Mouse (Mus musculus) heart, embryonic 14.5 days (tissue): ENCODE data around the gene Trmt2a. TPM values are rescaled to one million over a fixed set of nuclear protein-coding genes. Genes with fewer than 3 reads are reported as not detected.

ENCODE experiments used
- ATAC-seq: fragments of 200-750 bp; cut with Nextera tagmentation; 2 replicates; pipeline ENCODE4 v1.8.0; 2017; ENCODE audit warnings: low read depth, moderate TSS enrichment; ENCODE audit not compliant: insufficient number of reproducible peaks, insufficient read depth, low FRiP score
- H3K27ac ChIP-seq, 2 experiments: fragments of 200-500 bp in 1 of 2; fragments of 300-500 bp in 1 of 2; sonication (generic) in 1 of 2; replicated peaks in 1 of 2; 2 replicates each; pipeline ENCODE4 v1.5.1; 2012 to 2014; ENCODE audit warnings: low read depth in 2 of 2, low read length in 2 of 2, control low read depth in 1 of 2, mild to moderate bottlenecking in 1 of 2, mixed read lengths in 1 of 2; ENCODE audit not compliant: control insufficient read depth in 1 of 2, insufficient read depth in 1 of 2
- H3K27me3 ChIP-seq: fragments of 300-500 bp; sonication (generic); 2 replicates; pipeline ENCODE4 v1.6.1; 2014; ENCODE audit warnings: mild to moderate bottlenecking, low read length, control low read depth; ENCODE audit not compliant: control insufficient read depth, insufficient read depth
- H3K36me3 ChIP-seq: fragments of 300-500 bp; sonication (generic); 2 replicates; pipeline ENCODE4 v1.6.1; 2014; ENCODE audit warnings: mild to moderate bottlenecking, control low read depth, low read length, mixed read lengths; ENCODE audit not compliant: control insufficient read depth, insufficient read depth
- H3K4me1 ChIP-seq, 2 experiments: fragments of 200-500 bp in 1 of 2; fragments of 300-500 bp in 1 of 2; sonication (generic) in 1 of 2; 2 replicates each; pipeline ENCODE4 v1.6.1; 2012 to 2014; ENCODE audit warnings: low read length in 2 of 2, control low read depth in 1 of 2, mixed read lengths in 1 of 2; ENCODE audit not compliant: control insufficient read depth in 2 of 2, insufficient read depth in 2 of 2
- H3K4me2 ChIP-seq: fragments of 300-500 bp; sonication (generic); 2 replicates; pipeline ENCODE4 v1.6.1; 2014; ENCODE audit warnings: mild to moderate bottlenecking, low read length
- H3K4me3 ChIP-seq, 2 experiments: fragments of 200-500 bp in 1 of 2; fragments of 300-500 bp in 1 of 2; sonication (generic) in 1 of 2; 2 replicates each; pipeline ENCODE4 v1.5.1; 2012 to 2014; ENCODE audit warnings: low read length in 2 of 2, mild to moderate bottlenecking in 2 of 2, control low read depth in 1 of 2, low read depth in 1 of 2, moderate library complexity in 1 of 2; ENCODE audit not compliant: control insufficient read depth in 1 of 2, insufficient read depth in 1 of 2
- H3K9ac ChIP-seq: fragments of 300-500 bp; sonication (generic); 2 replicates; pipeline ENCODE4 v1.6.1; 2014; ENCODE audit warnings: mild to moderate bottlenecking, low read length
- H3K9me3 ChIP-seq: fragments of 300-500 bp; sonication (generic); 2 replicates; pipeline ENCODE4 v1.6.1; 2016; ENCODE audit warnings: low read length, control low read depth; ENCODE audit not compliant: control insufficient read depth
- WGBS: fragments of 180-500 bp; shearing (Covaris S2); extraction: QIAGEN DNeasy Blood & Tissue Kit; methylation state at CpG from one replicate; pipeline ENCODE4 v1.1.7; 2014; 5-methylcytosine and 5-hydroxymethylcytosine counted together
- polyA plus RNA-seq: library from polyadenylated mRNA; unstranded; fragments of >200 nt; fragmentation: Nextera tagmentation; extraction: Ambion mirVana; gene quantifications from 2 replicates; pipeline ENCODE4 v1.2.1, GENCODE M21; 2014

Trmt2a gene
- polyA plus RNA-seq, 1 experiment from 2014 or later: 39.8 TPM

- Histone ChIP-seq H3K9ac (no peak overlapping the region), H3K4me1 (peaks cover 0 to 2% of the 10 kb centered on the region in 2 experiments; a peak in 2 of 4 replicates), H3K27ac (no peak overlapping the region), H3K9me3 (no peaks in the 10 kb centered on the region), H3K4me2 (no peak overlapping the region), H3K4me3 (no peak overlapping the region), H3K36me3 (peaks cover 94% of the 10 kb centered on the region), H3K27me3 (no peaks in the 10 kb centered on the region)
- no peak for ATAC-seq
- WGBS: 91% methylated on average over 10 of the region's 10 CpGs
Measured at GRCm38 (mm10) chr16:18241581-18241980, 6.9 kb upstream of the Trmt2a start.

GRCm38 (mm10) chr16:18247521-18248399 lies 719 bp upstream of the Trmt2a start:
- Histone ChIP-seq H3K27ac (peak overlapping the region; percentile 81 to 88), H3K4me2 (peak overlapping the region; percentile 96), H3K9ac (peak overlapping the region; percentile 95), H3K4me3 (peak overlapping the region; percentile 79 to 97), H3K9me3 (no peaks in the 10 kb centered on the region), H3K27me3 (no peaks in the 10 kb centered on the region), H3K36me3 (peaks cover 74% of the 10 kb centered on the region), H3K4me1 (peaks cover 10 to 33% of the 10 kb centered on the region in 2 experiments)
- under 1% methylated on average over 33 of the region's 33 CpGs for WGBS
- no peak for ATAC-seq

- peak overlapping the region; percentile 79 to 97 for H3K4me3 ChIP-seq
- peaks cover 10 to 33% of the 10 kb centered on the region in 2 experiments for H3K4me1 ChIP-seq
- ATAC-seq: peak; percentile 6; the same call in 1 of the 2 replicates
- H3K9ac ChIP-seq: peak overlapping the region; percentile 94
- no peaks in the 10 kb centered on the region for H3K9me3 ChIP-seq
- peaks cover 74% of the 10 kb centered on the region for H3K36me3 ChIP-seq
- H3K27ac ChIP-seq: peak overlapping the region; percentile 93
- H3K27me3 ChIP-seq: no peaks in the 10 kb centered on the region
- 4% methylated on average over 27 of the region's 27 CpGs for WGBS
- peak overlapping the region; percentile 96 for H3K4me2 ChIP-seq
Measured at GRCm38 (mm10) chr16:18249364-18249967, 987 bp downstream of the Trmt2a start.

GRCm38 (mm10) chr16:18250231-18250630 lies 1.8 kb downstream of the Trmt2a start:
- WGBS: 66% methylated on average over 4 of the region's 4 CpGs
- Histone ChIP-seq H3K27ac (0 out of 4 replicates have a peak overlapping the region, but pooled peaks of 1 of the 2 experiments have one; percentile 3), H3K4me1 (peaks cover 10 to 33% of the 10 kb centered on the region in 2 experiments), H3K9ac (peak overlapping the region; percentile 94), H3K9me3 (no peaks in the 10 kb centered on the region), H3K4me3 (peak overlapping the region in 1 of 2 experiments; percentile 97; a peak in 2 of 4 replicates), H3K27me3 (no peaks in the 10 kb centered on the region), H3K4me2 (peak overlapping the region; percentile 96), H3K36me3 (peaks cover 74% of the 10 kb centered on the region)
- ATAC-seq: no peak

GRCm38 (mm10) chr16:18250828-18251790 lies 2.6 kb downstream of the Trmt2a start:
- ATAC-seq: no peak
- Histone ChIP-seq H3K27me3 (no peaks in the 10 kb centered on the region), H3K9ac (peak overlapping the region; percentile 49), H3K36me3 (peaks cover 74% of the 10 kb centered on the region), H3K4me3 (no peak overlapping the region), H3K4me1 (peaks cover 10 to 33% of the 10 kb centered on the region in 2 experiments), H3K27ac (no peak overlapping the region), H3K4me2 (peak overlapping the region; percentile 96), H3K9me3 (no peaks in the 10 kb centered on the region)
- WGBS: 59% methylated on average over 10 of the region's 10 CpGs

- Histone ChIP-seq H3K4me1 (peaks cover 10 to 19% of the 10 kb centered on the region in 2 experiments), H3K9me3 (no peaks in the 10 kb centered on the region), H3K36me3 (peaks cover 79% of the 10 kb centered on the region), H3K27me3 (no peaks in the 10 kb centered on the region), H3K4me3 (no peak overlapping the region), H3K27ac (no peak overlapping the region), H3K9ac (no peak overlapping the region), H3K4me2 (no peak overlapping the region)
- 82% methylated on average over 6 of the region's 6 CpGs for WGBS
- ATAC-seq: no peak
Measured at GRCm38 (mm10) chr16:18252736-18253135, 4.3 kb downstream of the Trmt2a start.

- Histone ChIP-seq H3K4me1 (peaks cover 10 to 19% of the 10 kb centered on the region in 2 experiments), H3K9me3 (no peaks in the 10 kb centered on the region), H3K4me2 (no peak overlapping the region), H3K36me3 (peaks cover 90% of the 10 kb centered on the region), H3K9ac (no peak overlapping the region), H3K27me3 (no peaks in the 10 kb centered on the region), H3K27ac (no peak overlapping the region), H3K4me3 (no peak overlapping the region)
- WGBS: 86% methylated on average over 1 of the region's 1 CpGs
- ATAC-seq: no peak
Measured at GRCm38 (mm10) chr16:18253866-18254265, 5.4 kb downstream of the Trmt2a start.
